In the genomic region with DNA sequence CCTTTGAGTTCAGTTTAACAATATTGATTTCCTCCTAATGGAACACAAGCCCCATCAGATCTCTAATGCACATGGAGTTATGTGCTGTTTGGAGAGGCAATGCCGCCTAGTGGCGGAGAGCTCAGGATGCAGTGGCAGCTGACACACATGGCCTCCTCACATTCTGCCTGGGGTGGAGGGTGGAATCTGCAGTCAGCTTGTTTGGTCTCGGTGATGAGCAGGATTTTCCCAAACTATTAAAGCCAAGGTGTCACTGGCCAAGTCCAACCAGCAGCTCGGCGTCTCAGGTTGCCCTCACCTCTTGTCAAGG, we compare ENCODE assay signal across 8 mouse cellular contexts.
DNase-seq lines count a peak whose midpoint lies in the region; ATAC-seq and TF ChIP-seq lines count a peak whose summit lies in the region.

No protein-coding gene starts in this region.

- no peak for ATAC-seq in kidney, embryonic 16.5 days (ENCODE audit: low FRiP score, low TSS enrichment)
- ATAC-seq in forebrain, embryonic 16.5 days, result peak; percentile 72
- ATAC-seq in megakaryocyte progenitor cell, adult 5-6 weeks (replicated peaks; ENCODE audit: poor library complexity), result peak; percentile 58
- no peak for ATAC-seq in stomach, embryonic 16.5 days (ENCODE audit: insufficient read depth, low FRiP score)

- peaks cover 54% of the 10 kb centered on the region for H3K4me1 ChIP-seq in kidney, embryonic 16.5 days (ENCODE audit: insufficient read depth, low read length)
- no peaks in the 10 kb centered on the region for H3K4me1 ChIP-seq in bone marrow macrophage, adult 2 months (ENCODE audit: control insufficient read depth, insufficient read depth, low read length)
- peaks cover 37% of the 10 kb centered on the region for H3K4me1 ChIP-seq in forebrain, embryonic 16.5 days (replicated peaks; ENCODE audit: control insufficient read depth, insufficient read depth, low read length)
- peaks cover 29% of the 10 kb centered on the region for H3K4me1 ChIP-seq in stomach, embryonic 16.5 days (ENCODE audit: control insufficient read depth, insufficient read depth, low read length)

- WGBS in kidney, embryonic 16.5 days, result 39% methylated on average over 5 of the region's 5 CpGs
- 42% methylated on average over 5 of the region's 5 CpGs for WGBS in forebrain, embryonic 16.5 days
- WGBS in stomach, embryonic 16.5 days, result 46% methylated on average over 5 of the region's 5 CpGs

- DNase-seq in kidney, adult 18-20 months, result peak; percentile 58
- DNase-seq in heart, postnatal 4 days, result peak; percentile 67
- peak; percentile 67 to 77 for DNase-seq in layer of hippocampus, postnatal 10 days (ENCODE audit: low spot score in 2 of 2)

- no peaks in the 10 kb centered on the region for H3K36me3 ChIP-seq in kidney, embryonic 16.5 days (ENCODE audit: insufficient read depth, low read length)
- no peaks in the 10 kb centered on the region for H3K36me3 ChIP-seq in forebrain, embryonic 16.5 days (ENCODE audit: control insufficient read depth, insufficient read depth)
- no peaks in the 10 kb centered on the region for H3K36me3 ChIP-seq in stomach, embryonic 16.5 days (ENCODE audit: control insufficient read depth, insufficient read depth, low read length)

- no peak for TF ChIP-seq POLR2A in bone marrow macrophage, adult 2 months (IDR thresholded peaks at IDR 0.05; ENCODE audit: borderline replicate concordance, low read depth, low read length)

- no peaks in the 10 kb centered on the region for H3K9me3 ChIP-seq in kidney, embryonic 16.5 days (ENCODE audit: low read length)
- no peaks in the 10 kb centered on the region for H3K9me3 ChIP-seq in forebrain, embryonic 16.5 days (ENCODE audit: control insufficient read depth, low read length)
- no peaks in the 10 kb centered on the region for H3K9me3 ChIP-seq in stomach, embryonic 16.5 days (replicated peaks; ENCODE audit: control insufficient read depth, low read length)

- H3K9ac ChIP-seq in kidney, embryonic 16.5 days (replicated peaks; ENCODE audit: low read length), result no peak overlapping the region
- no peak overlapping the region for H3K9ac ChIP-seq in forebrain, embryonic 16.5 days (replicated peaks; ENCODE audit: low read depth, low read length)
- H3K9ac ChIP-seq in stomach, embryonic 16.5 days (ENCODE audit: low read length), result no peak overlapping the region

- no peaks in the 10 kb centered on the region for H3K27me3 ChIP-seq in kidney, embryonic 16.5 days (ENCODE audit: insufficient read depth, low read length)
- no peaks in the 10 kb centered on the region for H3K27me3 ChIP-seq in forebrain, embryonic 16.5 days (replicated peaks; ENCODE audit: control insufficient read depth, insufficient read depth, low read length)
- H3K27me3 ChIP-seq in stomach, embryonic 16.5 days (ENCODE audit: control insufficient read depth, insufficient read depth, low read length), result no peaks in the 10 kb centered on the region

- no peak overlapping the region for H3K4me2 ChIP-seq in kidney, embryonic 16.5 days (replicated peaks; ENCODE audit: low read depth, low read length)
- H3K4me2 ChIP-seq in forebrain, embryonic 16.5 days (ENCODE audit: low read length), result no peak overlapping the region
- peak overlapping the region; percentile 41; the same call in 1 of the 2 replicates for H3K4me2 ChIP-seq in stomach, embryonic 16.5 days (ENCODE audit: low read depth, low read length)

- no peak overlapping the region for H3K27ac ChIP-seq in kidney, embryonic 16.5 days (ENCODE audit: low read length)
- no peak overlapping the region for H3K27ac ChIP-seq in bone marrow macrophage, adult 2 months (ENCODE audit: insufficient read depth, low read depth, low read length)
- H3K27ac ChIP-seq in forebrain, embryonic 16.5 days (ENCODE audit: low read length), result no peak overlapping the region
- H3K27ac ChIP-seq in stomach, embryonic 16.5 days (ENCODE audit: low read length), result no peak overlapping the region

- peak; percentile 67 for TF ChIP-seq CTCF in bone marrow macrophage, adult 2 months (IDR thresholded peaks at IDR 0.05; ENCODE audit: low read depth, low read length)

- no peak overlapping the region for H3K4me3 ChIP-seq in kidney, embryonic 16.5 days (ENCODE audit: low read length)
- no peak overlapping the region for H3K4me3 ChIP-seq in bone marrow macrophage, adult 2 months (ENCODE audit: insufficient read depth, low read length)
- no peak overlapping the region for H3K4me3 ChIP-seq in forebrain, embryonic 16.5 days (replicated peaks; ENCODE audit: low read length)
- H3K4me3 ChIP-seq in stomach, embryonic 16.5 days (replicated peaks; ENCODE audit: low read length), result no peak overlapping the region

Comparison
In these comparisons a context has a peak if more than half of its experiments do, and no peak if none do; other contexts are left out.
1. ATAC-seq: peak in forebrain, embryonic 16.5 days (single experiment) and megakaryocyte progenitor cell, adult 5-6 weeks (single experiment); none in kidney, embryonic 16.5 days (single experiment) and stomach, embryonic 16.5 days (single experiment).
2. Peak in every context shown above with its lines, with median percentiles within 50 percentile points of each other: DNase-seq.